Mouse (Mus musculus): ENCODE results near the gene Agbl2.

GRCm38 (mm10) chr2:90816144-90816543, 33.6 kb downstream of the Agbl2 start:
- TF ChIP-seq CTCF (IDR thresholded peaks at IDR 0.05; ENCODE audit: low read depth) (no peak), EP300 (IDR thresholded peaks at IDR 0.05; ENCODE audit: low read depth) (no peak)
